Mouse (Mus musculus) limb, embryonic 15.5 days (tissue): ENCODE measurements around the gene Gm20388. TPM values are rescaled to one million over a fixed set of nuclear protein-coding genes. Genes with fewer than 3 reads are reported as not detected.

Experiments
- ATAC-seq: fragments of 200-750 bp; cut with Nextera tagmentation; 2 replicates; pipeline ENCODE4 v1.8.0; 2017; ENCODE audit warnings: low read depth, moderate TSS enrichment; ENCODE audit not compliant: insufficient number of reproducible peaks, low FRiP score, low TSS enrichment
- H3K27ac ChIP-seq: fragments of 300-500 bp; sonication (generic); 2 replicates; pipeline ENCODE4 v1.5.1; 2015; ENCODE audit warnings: moderate library complexity, mild to moderate bottlenecking, inconsistent platforms
- H3K27me3 ChIP-seq: fragments of 300-500 bp; sonication (generic); 2 replicates; pipeline ENCODE4 v1.6.1; 2015; ENCODE audit warnings: inconsistent platforms
- H3K36me3 ChIP-seq: fragments of 300-500 bp; sonication (generic); 2 replicates; pipeline ENCODE4 v1.6.1; 2015; ENCODE audit warnings: inconsistent platforms
- H3K4me1 ChIP-seq: fragments of 300-500 bp; sonication (generic); 2 replicates; pipeline ENCODE4 v1.6.1; 2015; ENCODE audit warnings: inconsistent platforms
- H3K4me2 ChIP-seq: fragments of 300-500 bp; sonication (generic); 2 replicates; pipeline ENCODE4 v1.6.1; 2015; ENCODE audit warnings: mild to moderate bottlenecking, inconsistent platforms
- H3K4me3 ChIP-seq: fragments of 300-500 bp; sonication (generic); 2 replicates; pipeline ENCODE4 v1.5.1; 2015; ENCODE audit warnings: mild to moderate bottlenecking, inconsistent platforms
- H3K9ac ChIP-seq: fragments of 300-500 bp; sonication (generic); 2 replicates; pipeline ENCODE4 v1.6.1; 2015; ENCODE audit warnings: inconsistent platforms
- H3K9me3 ChIP-seq: fragments of 300-500 bp; sonication (generic); 2 replicates; pipeline ENCODE4 v1.6.1; 2016; ENCODE audit warnings: inconsistent platforms
- WGBS: fragments of 180-500 bp; shearing (Covaris S2); methylation state at CpG from one replicate; pipeline ENCODE4 v1.1.7; 2015; 5-methylcytosine and 5-hydroxymethylcytosine counted together
- polyA plus RNA-seq: library from polyadenylated mRNA; unstranded; fragments of >200 nt; fragmentation: Nextera tagmentation; extraction: Ambion mirVana; gene quantifications from 2 replicates; pipeline ENCODE4 v1.2.1, GENCODE M21; 2015

Gm20388 gene
- polyA plus RNA-seq, 1 experiment from 2014 or later = 4.9 TPM

- no peaks in the 10 kb centered on the region for H3K27me3 ChIP-seq
- H3K9me3 ChIP-seq = no peaks in the 10 kb centered on the region
- no peak overlapping the region for H3K9ac ChIP-seq
- peaks cover 57% of the 10 kb centered on the region for H3K4me1 ChIP-seq
- ATAC-seq = peak; percentile 78
- no peaks in the 10 kb centered on the region for H3K36me3 ChIP-seq
- WGBS = 21% methylated on average over 11 of the region's 11 CpGs
- peak overlapping the region; percentile 65 for H3K27ac ChIP-seq
- no peak overlapping the region for H3K4me3 ChIP-seq
- peak overlapping the region; percentile 24 for H3K4me2 ChIP-seq
Observed at GRCm38 (mm10) chr8:120368814-120369649, 458.4 kb downstream of the Gm20388 start.

GRCm38 (mm10) chr8:120369956-120370355 lies 459.3 kb downstream of the Gm20388 start:
- peaks cover 57% of the 10 kb centered on the region for H3K4me1 ChIP-seq
- H3K9ac ChIP-seq = no peak overlapping the region
- H3K4me2 ChIP-seq = no peak overlapping the region
- 57% methylated on average over 7 of the region's 7 CpGs for WGBS
- H3K27ac ChIP-seq = no peak overlapping the region
- no peak overlapping the region for H3K4me3 ChIP-seq
- H3K27me3 ChIP-seq = no peaks in the 10 kb centered on the region
- H3K9me3 ChIP-seq = no peaks in the 10 kb centered on the region
- no peak for ATAC-seq
- no peaks in the 10 kb centered on the region for H3K36me3 ChIP-seq

GRCm38 (mm10) chr8:120370461-120370860 lies 459.8 kb downstream of the Gm20388 start:
- H3K9ac ChIP-seq = no peak overlapping the region
- H3K4me3 ChIP-seq = no peak overlapping the region
- no peaks in the 10 kb centered on the region for H3K9me3 ChIP-seq
- H3K4me1 ChIP-seq = peaks cover 62% of the 10 kb centered on the region
- WGBS = 76% methylated on average over 4 of the region's 4 CpGs
- no peak for ATAC-seq
- no peak overlapping the region for H3K4me2 ChIP-seq
- no peaks in the 10 kb centered on the region for H3K27me3 ChIP-seq
- H3K27ac ChIP-seq = no peak overlapping the region
- H3K36me3 ChIP-seq = no peaks in the 10 kb centered on the region

- no peak overlapping the region for H3K27ac ChIP-seq
- no peak for ATAC-seq
- H3K9ac ChIP-seq = no peak overlapping the region
- peaks cover 63% of the 10 kb centered on the region for H3K4me1 ChIP-seq
- H3K4me2 ChIP-seq = no peak overlapping the region
- no peaks in the 10 kb centered on the region for H3K36me3 ChIP-seq
- H3K27me3 ChIP-seq = no peaks in the 10 kb centered on the region
- no peaks in the 10 kb centered on the region for H3K9me3 ChIP-seq
- WGBS = 78% methylated on average over 5 of the region's 5 CpGs
- H3K4me3 ChIP-seq = no peak overlapping the region
Observed at GRCm38 (mm10) chr8:120371146-120371545, 460.5 kb downstream of the Gm20388 start.

- H3K4me3 ChIP-seq = no peak overlapping the region
- H3K4me2 ChIP-seq = no peak overlapping the region
- no peak overlapping the region for H3K9ac ChIP-seq
- no peaks in the 10 kb centered on the region for H3K9me3 ChIP-seq
- no peak for ATAC-seq
- no peaks in the 10 kb centered on the region for H3K27me3 ChIP-seq
- WGBS = 68% methylated on average over 8 of the region's 8 CpGs
- H3K4me1 ChIP-seq = peaks cover 66% of the 10 kb centered on the region
- no peaks in the 10 kb centered on the region for H3K36me3 ChIP-seq
- no peak overlapping the region for H3K27ac ChIP-seq
Observed at GRCm38 (mm10) chr8:120371725-120372457, 461.2 kb downstream of the Gm20388 start.

- Histone ChIP-seq H3K9ac (no peak overlapping the region), H3K4me2 (no peak overlapping the region), H3K9me3 (no peaks in the 10 kb centered on the region), H3K4me3 (no peak overlapping the region), H3K36me3 (no peaks in the 10 kb centered on the region), H3K4me1 (peaks cover 66% of the 10 kb centered on the region), H3K27ac (no peak overlapping the region), H3K27me3 (no peaks in the 10 kb centered on the region)
- no peak for ATAC-seq
- WGBS = 90% methylated on average over 6 of the region's 6 CpGs
Observed at GRCm38 (mm10) chr8:120372684-120373083, 462.0 kb downstream of the Gm20388 start.

GRCm38 (mm10) chr8:120373621-120374020 lies 463.0 kb downstream of the Gm20388 start:
- no peaks in the 10 kb centered on the region for H3K36me3 ChIP-seq
- 60% methylated on average over 3 of the region's 3 CpGs for WGBS
- no peak overlapping the region for H3K4me3 ChIP-seq
- no peak overlapping the region for H3K4me2 ChIP-seq
- H3K4me1 ChIP-seq = peaks cover 71% of the 10 kb centered on the region
- no peak overlapping the region for H3K9ac ChIP-seq
- H3K9me3 ChIP-seq = no peaks in the 10 kb centered on the region
- ATAC-seq = no peak
- 0 out of 2 replicates have a peak overlapping the region, but pooled peaks have one; percentile 23 for H3K27ac ChIP-seq
- no peaks in the 10 kb centered on the region for H3K27me3 ChIP-seq

GRCm38 (mm10) chr8:120374070-120374469 lies 463.4 kb downstream of the Gm20388 start:
- 41% methylated on average over 1 of the region's 1 CpGs for WGBS

GRCm38 (mm10) chr8:120374514-120374913 lies 463.9 kb downstream of the Gm20388 start:
- WGBS = 29% methylated on average over 9 of the region's 9 CpGs
- Histone ChIP-seq H3K4me1 (peaks cover 71% of the 10 kb centered on the region), H3K9ac (0 out of 2 replicates have a peak overlapping the region, but pooled peaks have one; percentile 1), H3K9me3 (no peaks in the 10 kb centered on the region), H3K27me3 (no peaks in the 10 kb centered on the region), H3K4me3 (no peak overlapping the region), H3K4me2 (no peak overlapping the region), H3K36me3 (no peaks in the 10 kb centered on the region), H3K27ac (0 out of 2 replicates have a peak overlapping the region, but pooled peaks have one; percentile 23)
- ATAC-seq = no peak

More at GRCm38 (mm10) chr8:120374070-120374469, 463.4 kb downstream of the Gm20388 start:
- H3K36me3 ChIP-seq = no peaks in the 10 kb centered on the region
- 0 out of 2 replicates have a peak overlapping the region, but pooled peaks have one; percentile 23 for H3K27ac ChIP-seq
- no peak for ATAC-seq
- H3K4me2 ChIP-seq = no peak overlapping the region
- no peak overlapping the region for H3K4me3 ChIP-seq
- no peaks in the 10 kb centered on the region for H3K9me3 ChIP-seq
- H3K9ac ChIP-seq = 0 out of 2 replicates have a peak overlapping the region, but pooled peaks have one; percentile 1
- H3K4me1 ChIP-seq = peaks cover 71% of the 10 kb centered on the region
- no peaks in the 10 kb centered on the region for H3K27me3 ChIP-seq

GRCm38 (mm10) chr8:120375170-120375569 lies 464.5 kb downstream of the Gm20388 start:
- WGBS = 56% methylated on average over 5 of the region's 5 CpGs

GRCm38 (mm10) chr8:120376215-120376614 lies 465.6 kb downstream of the Gm20388 start:
- no peaks in the 10 kb centered on the region for H3K36me3 ChIP-seq
- no peaks in the 10 kb centered on the region for H3K9me3 ChIP-seq
- no peak overlapping the region for H3K27ac ChIP-seq
- H3K9ac ChIP-seq = no peak overlapping the region
- H3K27me3 ChIP-seq = no peaks in the 10 kb centered on the region
- H3K4me2 ChIP-seq = no peak overlapping the region
- no peak overlapping the region for H3K4me3 ChIP-seq
- no peak for ATAC-seq
- H3K4me1 ChIP-seq = peaks cover 79% of the 10 kb centered on the region
- WGBS = 65% methylated on average over 4 of the region's 4 CpGs

More at GRCm38 (mm10) chr8:120375170-120375569, 464.5 kb downstream of the Gm20388 start:
- Histone ChIP-seq H3K4me2 (no peak overlapping the region), H3K27me3 (no peaks in the 10 kb centered on the region), H3K4me1 (peaks cover 70% of the 10 kb centered on the region), H3K9ac (no peak overlapping the region), H3K27ac (no peak overlapping the region), H3K4me3 (no peak overlapping the region), H3K9me3 (no peaks in the 10 kb centered on the region), H3K36me3 (no peaks in the 10 kb centered on the region)
- no peak for ATAC-seq
